In genomic region chr2:159832488-159833113, GRCm38 (mm10) we compare ENCODE assay signal across 15 mouse cellular contexts.
DNase-seq lines count a peak whose midpoint lies in the region; ATAC-seq and TF ChIP-seq lines count a peak whose summit lies in the region.
"Had no signal": no experiment of that assay in that cellular context is flagged by ENCODE, and none has a peak within 500 bp of the region (broad histone marks: within the 10 kb centered on the region; RNA-seq: fewer than 3 reads in every experiment).

No protein-coding gene starts in this region.

- H3K36me3 ChIP-seq in hindbrain, postnatal 0 days (ENCODE audit: insufficient read depth, low read length), result no peaks in the 10 kb centered on the region
- no peaks in the 10 kb centered on the region for H3K36me3 ChIP-seq in hindbrain, embryonic 12.5 days
- no peaks in the 10 kb centered on the region for H3K36me3 ChIP-seq in lung, postnatal 0 days (ENCODE audit: insufficient read depth, low read length)
- no peaks in the 10 kb centered on the region for H3K36me3 ChIP-seq in stomach, embryonic 15.5 days
- H3K36me3 ChIP-seq: forebrain, embryonic 12.5 days; heart, embryonic 15.5 days; midbrain, embryonic 12.5 days had no signal

- no peak for ATAC-seq in hindbrain, postnatal 0 days
- no peak for ATAC-seq in hindbrain, embryonic 12.5 days (ENCODE audit: low FRiP score)
- no peak for ATAC-seq in lung, postnatal 0 days
- ATAC-seq in stomach, embryonic 15.5 days (ENCODE audit: insufficient read depth, low FRiP score, low read depth), result peak; percentile 68; the same call in 1 of the 2 replicates

- no peak overlapping the region for H3K9ac ChIP-seq in hindbrain, postnatal 0 days (replicated peaks; ENCODE audit: low read length)
- no peak overlapping the region for H3K9ac ChIP-seq in hindbrain, embryonic 12.5 days
- no peak overlapping the region for H3K9ac ChIP-seq in lung, postnatal 0 days (replicated peaks; ENCODE audit: low read depth)
- no peak overlapping the region for H3K9ac ChIP-seq in stomach, embryonic 15.5 days
- H3K9ac ChIP-seq: forebrain, embryonic 12.5 days; heart, embryonic 15.5 days; liver, embryonic 14.5 days; midbrain, embryonic 12.5 days had no signal

- H3K4me2 ChIP-seq in hindbrain, postnatal 0 days (ENCODE audit: low read depth, low read length), result no peak overlapping the region
- no peak overlapping the region for H3K4me2 ChIP-seq in hindbrain, embryonic 12.5 days (replicated peaks)
- no peak overlapping the region for H3K4me2 ChIP-seq in lung, postnatal 0 days (replicated peaks; ENCODE audit: low read depth, low read length)
- H3K4me2 ChIP-seq in stomach, embryonic 15.5 days, result no peak overlapping the region
- H3K4me2 ChIP-seq: forebrain, embryonic 12.5 days; heart, embryonic 15.5 days; midbrain, embryonic 12.5 days had no signal

- TF ChIP-seq CTCF in hindbrain, postnatal 0 days (IDR thresholded peaks at IDR 0.05; ENCODE audit: low read depth), result no peak
- TF ChIP-seq CTCF in lung, postnatal 0 days (IDR thresholded peaks at IDR 0.05), result no peak

- peak; percentile 42 for DNase-seq in hindbrain, postnatal 0 days (ENCODE audit: low spot score)
- peak; percentile 33 for DNase-seq in lung, postnatal 0 days (ENCODE audit: low spot score)
- DNase-seq in lung, adult 18-20 months, result no peak
- peak; percentile 77 for DNase-seq in kidney, postnatal 10 days
- no peak for DNase-seq in spleen, adult 18-20 months
- DNase-seq: cerebellum, adult 11-12 months; right cerebral cortex, adult 18-20 months; thymus, postnatal 36 days had no signal

- H3K4me3 ChIP-seq in hindbrain, postnatal 0 days (ENCODE audit: low read length), result no peak overlapping the region
- H3K4me3 ChIP-seq in hindbrain, embryonic 12.5 days, result no peak overlapping the region
- no peak overlapping the region for H3K4me3 ChIP-seq in lung, postnatal 0 days (ENCODE audit: low read depth, low read length)
- no peak overlapping the region for H3K4me3 ChIP-seq in stomach, embryonic 15.5 days (replicated peaks)
- H3K4me3 ChIP-seq: forebrain, embryonic 12.5 days; heart, embryonic 15.5 days; left cerebral cortex, adult 2 months; midbrain, embryonic 12.5 days had no signal

- H3K27me3 ChIP-seq in hindbrain, postnatal 0 days (ENCODE audit: insufficient read depth, low read length), result no peaks in the 10 kb centered on the region
- no peaks in the 10 kb centered on the region for H3K27me3 ChIP-seq in hindbrain, embryonic 12.5 days
- no peaks in the 10 kb centered on the region for H3K27me3 ChIP-seq in lung, postnatal 0 days (replicated peaks; ENCODE audit: insufficient read depth, low read length)
- no peaks in the 10 kb centered on the region for H3K27me3 ChIP-seq in stomach, embryonic 15.5 days (replicated peaks)
- H3K27me3 ChIP-seq: forebrain, embryonic 12.5 days; heart, embryonic 15.5 days; midbrain, embryonic 12.5 days had no signal

- H3K9me3 ChIP-seq in hindbrain, postnatal 0 days (ENCODE audit: low read length), result no peaks in the 10 kb centered on the region
- H3K9me3 ChIP-seq in hindbrain, embryonic 12.5 days (replicated peaks), result no peaks in the 10 kb centered on the region
- H3K9me3 ChIP-seq in lung, postnatal 0 days (ENCODE audit: low read length), result no peaks in the 10 kb centered on the region
- no peaks in the 10 kb centered on the region for H3K9me3 ChIP-seq in stomach, embryonic 15.5 days
- H3K9me3 ChIP-seq: forebrain, embryonic 12.5 days; heart, embryonic 15.5 days; midbrain, embryonic 12.5 days had no signal

- H3K4me1 ChIP-seq in hindbrain, postnatal 0 days (ENCODE audit: insufficient read depth, low read length), result no peaks in the 10 kb centered on the region
- H3K4me1 ChIP-seq in hindbrain, embryonic 12.5 days, result no peaks in the 10 kb centered on the region
- no peaks in the 10 kb centered on the region for H3K4me1 ChIP-seq in lung, postnatal 0 days (ENCODE audit: insufficient read depth, low read depth, low read length)
- H3K4me1 ChIP-seq in stomach, embryonic 15.5 days, result no peaks in the 10 kb centered on the region
- H3K4me1 ChIP-seq: forebrain, embryonic 12.5 days; heart, embryonic 15.5 days; midbrain, embryonic 12.5 days had no signal

- H3K27ac ChIP-seq in hindbrain, postnatal 0 days, result no peak overlapping the region
- H3K27ac ChIP-seq in hindbrain, embryonic 12.5 days, result no peak overlapping the region
- no peak overlapping the region for H3K27ac ChIP-seq in lung, postnatal 0 days (ENCODE audit: low read length)
- H3K27ac ChIP-seq in stomach, embryonic 15.5 days, result peak overlapping the region; percentile 38; the same call in 1 of the 2 replicates
- H3K27ac ChIP-seq: forebrain, embryonic 12.5 days; heart, embryonic 15.5 days; left cerebral cortex, adult 2 months; liver, embryonic 14.5 days; midbrain, embryonic 12.5 days had no signal

- TF ChIP-seq EP300 in lung, postnatal 0 days (IDR thresholded peaks at IDR 0.05), result no peak

- WGBS in hindbrain, postnatal 0 days, result 68% methylated on average over 7 of the region's 7 CpGs
- WGBS in hindbrain, embryonic 12.5 days, result 83% methylated on average over 7 of the region's 7 CpGs
- 48% methylated on average over 7 of the region's 7 CpGs for WGBS in lung, postnatal 0 days
- WGBS in stomach, embryonic 15.5 days, result 43% methylated on average over 7 of the region's 7 CpGs

Comparison
In these comparisons a context has a peak if more than half of its experiments do, and no peak if none do; other contexts are left out.
1. DNase-seq: peak in hindbrain, postnatal 0 days (single experiment), lung, postnatal 0 days (single experiment) and kidney, postnatal 10 days (single experiment); none in lung, adult 18-20 months (0 of 2) and spleen, adult 18-20 months (0 of 2).